Mouse (Mus musculus) regulatory T cell (primary cell): Measurements from ENCODE around the gene Morc1.

Experiments used
- in situ Hi-C: fragments of 300-600 bp; cut with MboI, MseI; formaldehyde crosslinking; loops from one replicate; pipeline ENCODE4 v1.15.1; 2025; ENCODE audit warnings: high pct_unique_total_duplicates

The Morc1 gene

DNA sequence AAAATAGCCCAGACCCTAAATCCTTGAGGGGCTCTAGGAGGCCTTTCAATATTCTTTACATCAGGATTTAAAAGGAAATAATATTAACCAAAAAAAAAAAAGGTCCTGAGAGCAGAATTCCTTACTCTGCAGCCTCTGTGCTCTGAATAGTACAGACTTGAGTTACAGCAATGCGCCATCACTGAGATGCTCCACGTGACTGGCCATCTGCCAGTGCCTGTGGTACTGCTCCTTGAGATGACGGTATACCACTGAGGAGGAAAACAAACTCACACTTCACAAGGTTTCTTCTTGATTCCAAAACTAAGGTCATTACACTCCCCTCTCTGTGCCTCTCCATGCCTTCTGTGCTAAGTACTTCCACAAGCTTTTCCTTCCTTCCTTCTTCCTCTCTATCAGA, 195.1 kb downstream of the Morc1 start:
- in situ Hi-C loops: no loop called here

DNA sequence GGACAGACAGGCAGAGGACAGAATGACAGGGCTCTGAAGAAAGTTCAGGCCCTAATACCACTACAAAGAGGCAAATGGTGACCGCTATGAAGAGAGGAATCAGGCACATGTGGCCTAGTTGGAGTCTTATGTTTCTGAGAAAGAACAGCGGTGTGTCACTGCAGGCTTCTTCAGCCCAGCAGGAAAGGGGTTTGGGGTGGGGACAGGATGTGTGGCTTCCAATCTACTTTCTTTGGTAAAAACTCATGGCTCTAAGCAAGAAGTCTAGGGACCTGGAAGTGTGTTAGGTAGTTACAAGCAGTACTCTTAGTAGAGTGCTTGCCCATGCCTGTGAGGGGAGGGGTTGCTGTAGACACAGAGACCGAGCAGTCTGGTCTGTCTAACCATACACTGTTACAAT, 196.3 kb downstream of the Morc1 start:
- in situ Hi-C loops: no loop called here

DNA sequence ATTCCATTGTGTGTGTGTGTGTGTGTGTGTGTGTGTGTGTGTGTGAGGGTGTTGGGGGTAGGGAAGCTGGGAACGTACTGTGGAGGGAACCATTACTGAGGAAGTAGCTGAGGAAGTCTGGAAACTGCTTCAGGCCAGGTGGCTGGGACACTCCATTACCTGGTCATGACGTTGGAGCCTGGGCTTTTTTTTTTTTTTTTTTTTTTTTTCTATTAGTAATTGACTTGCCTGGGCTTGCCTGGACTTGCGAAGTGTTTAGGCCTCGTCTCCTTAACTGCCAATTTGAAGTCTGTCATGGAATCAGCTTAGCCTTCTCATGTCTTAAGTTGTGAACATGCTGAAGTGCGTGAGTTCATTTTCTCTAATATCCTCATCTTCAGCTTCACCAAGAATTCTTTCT, 198.7 kb downstream of the Morc1 start:
- in situ Hi-C loops: no loop called here

DNA sequence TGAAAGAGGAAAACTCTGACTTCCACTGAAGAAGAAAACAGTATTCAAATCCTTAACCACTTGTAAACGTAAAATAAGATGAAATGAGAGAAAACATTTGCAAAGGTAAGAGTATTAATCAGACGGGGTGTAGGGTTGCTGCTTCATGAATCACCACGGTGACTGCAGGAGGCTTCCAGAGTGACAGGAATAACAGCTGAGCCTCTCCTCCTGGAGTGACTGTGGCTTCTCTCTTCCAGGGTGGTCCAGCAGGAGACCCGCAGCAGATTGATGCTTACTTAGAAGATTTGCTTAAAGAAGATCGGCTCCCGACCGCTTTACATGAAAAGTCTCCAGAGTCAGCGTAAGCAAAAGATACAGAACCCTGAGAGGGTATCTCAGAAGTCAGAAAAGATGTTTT, 199.4 kb downstream of the Morc1 start:
- in situ Hi-C loops: no loop called here

DNA sequence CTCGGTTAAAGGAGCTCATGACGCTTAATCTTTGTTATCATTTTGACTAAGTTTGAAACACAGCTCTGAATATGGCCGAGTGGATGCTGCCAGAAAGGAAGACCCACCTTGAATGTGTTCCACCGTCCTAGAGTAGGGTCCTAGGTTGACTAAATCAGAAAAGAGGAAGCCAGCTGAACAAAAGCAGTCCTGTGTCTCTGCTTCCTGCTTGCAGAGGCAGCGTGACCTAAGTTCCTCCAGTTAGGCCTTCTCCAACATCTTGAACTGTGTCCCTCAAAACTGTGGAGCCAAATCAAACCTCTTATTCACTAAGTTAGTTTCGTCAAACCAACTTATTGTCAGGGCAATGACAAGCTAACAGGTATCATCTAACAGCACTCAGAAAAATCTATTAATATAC, 201.3 kb downstream of the Morc1 start:
- in situ Hi-C loops: no loop called here

DNA sequence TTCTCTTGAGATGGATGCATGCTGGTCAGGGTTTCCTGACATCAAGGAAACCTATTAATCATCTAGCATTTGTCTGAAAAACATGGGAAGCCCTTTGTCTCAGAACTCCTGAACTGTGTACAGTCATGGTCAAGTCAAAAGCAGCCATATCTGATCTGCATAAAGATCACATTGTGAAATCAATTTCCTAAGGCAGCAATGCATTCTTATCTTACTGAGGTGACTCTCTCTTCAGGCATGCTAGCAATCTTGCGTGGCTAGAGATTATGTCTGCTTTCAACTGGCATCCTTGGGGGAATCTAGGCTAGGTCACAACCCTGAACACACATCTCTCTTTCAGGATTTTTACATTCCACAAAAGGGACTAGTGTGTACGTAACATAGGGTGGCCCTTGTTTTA, 215.2 kb downstream of the Morc1 start:
- in situ Hi-C loops: no loop called here

DNA sequence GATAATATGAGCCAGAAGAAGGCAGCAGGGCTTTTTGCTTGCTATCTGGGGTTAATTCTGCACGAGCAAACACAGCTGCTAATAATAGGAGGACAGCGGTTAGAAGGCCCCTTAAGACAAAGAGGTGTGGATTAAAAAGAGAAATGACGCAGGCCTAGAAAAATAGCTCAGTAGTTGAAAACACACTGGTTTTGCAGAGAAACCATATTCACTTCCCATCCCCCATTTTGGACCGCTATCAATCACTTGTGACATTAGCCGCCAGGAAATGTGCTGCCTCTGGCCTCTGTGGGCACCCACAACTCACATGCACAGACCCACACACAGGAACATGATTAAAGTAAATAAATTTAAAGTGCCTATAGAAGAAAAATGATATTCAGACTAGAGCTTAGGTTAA, 240.7 kb downstream of the Morc1 start:
- in situ Hi-C loops: loop anchor here (10.0 kb wide), 1 partner anchor 123 kb away; no protein-coding TSS in a partner anchor

DNA sequence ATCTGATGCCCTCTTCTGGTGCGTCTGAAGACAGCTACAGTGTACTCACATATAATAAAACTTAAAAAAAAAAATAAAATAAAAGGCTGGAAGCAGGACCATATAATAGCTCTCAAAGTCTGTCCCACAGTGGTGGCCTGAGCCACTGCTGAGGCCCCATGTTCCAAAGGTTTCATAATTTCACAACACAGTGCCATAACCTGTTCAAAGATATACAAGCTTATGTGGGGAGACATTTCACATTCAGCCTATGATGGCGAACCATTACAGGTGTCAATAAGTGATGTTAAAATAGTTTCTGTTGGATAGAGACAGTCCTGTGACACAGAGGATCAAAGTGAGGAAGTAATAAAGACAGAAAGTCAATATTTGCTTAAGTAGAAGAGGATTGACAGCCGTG, 241.6 kb downstream of the Morc1 start:
- in situ Hi-C loops: loop anchor here (10.0 kb wide), 1 partner anchor 122 kb away; no protein-coding TSS in a partner anchor

DNA sequence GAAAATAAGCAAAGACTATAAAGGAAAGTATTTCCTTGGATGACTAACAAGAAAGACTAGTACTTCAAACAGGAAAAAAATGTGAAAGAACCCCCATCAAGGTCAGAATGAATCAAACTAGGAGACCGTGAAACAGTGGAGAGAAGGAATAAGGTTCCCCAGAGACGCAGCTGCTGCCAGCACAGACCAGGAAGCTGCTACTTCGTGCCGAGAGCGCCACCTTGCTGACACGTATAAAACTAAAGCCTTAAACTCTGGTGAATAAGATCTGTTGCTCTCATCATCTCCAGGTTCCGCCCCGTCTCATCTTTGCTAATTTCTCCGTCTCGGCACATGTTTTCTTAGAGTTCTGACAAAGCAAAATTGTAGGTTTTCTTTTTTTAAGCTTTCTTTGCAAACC, 244.6 kb downstream of the Morc1 start:
- in situ Hi-C loops: loop anchor here (10.0 kb wide), 1 partner anchor 119 kb away; no protein-coding TSS in a partner anchor

DNA sequence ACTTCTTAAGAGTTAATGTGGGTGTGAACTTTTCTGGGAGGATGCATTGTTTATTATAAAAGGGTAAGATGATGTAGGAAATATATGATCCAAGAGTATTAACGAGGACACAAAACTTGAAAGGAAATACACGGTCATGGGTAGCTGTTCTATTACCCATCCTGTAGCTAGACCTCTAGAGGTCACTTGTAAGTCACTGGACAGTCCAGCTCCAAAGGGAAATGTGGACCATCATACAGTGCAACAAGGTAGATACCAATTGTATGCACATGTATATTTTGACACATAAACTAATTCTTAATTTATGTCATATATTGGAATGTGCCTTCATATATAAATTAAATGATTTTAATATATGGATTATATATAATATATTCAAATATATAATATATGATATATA, 245.2 kb downstream of the Morc1 start:
- in situ Hi-C loops: loop anchor here (10.0 kb wide), 1 partner anchor 119 kb away; no protein-coding TSS in a partner anchor

DNA sequence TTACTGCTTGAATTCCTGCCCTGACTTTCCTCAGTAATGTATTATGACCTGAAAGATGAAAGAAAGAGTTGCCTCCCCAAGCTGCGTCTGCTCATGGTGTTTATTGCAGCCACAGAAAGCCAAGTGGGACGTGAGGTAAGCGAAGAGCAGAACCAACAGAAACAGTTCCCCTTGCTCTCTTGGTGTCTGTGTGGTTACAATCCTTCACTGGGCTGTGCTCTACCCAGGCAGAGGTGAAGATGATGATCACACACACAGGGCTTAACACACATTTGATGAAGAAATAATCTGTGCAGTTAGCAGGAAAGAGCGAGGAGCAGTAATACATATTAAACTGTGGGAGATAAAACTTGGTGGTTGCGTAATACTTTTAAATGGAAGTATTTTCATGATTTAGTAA, 246.3 kb downstream of the Morc1 start:
- in situ Hi-C loops: loop anchor here (10.0 kb wide), 1 partner anchor 117 kb away; no protein-coding TSS in a partner anchor

DNA sequence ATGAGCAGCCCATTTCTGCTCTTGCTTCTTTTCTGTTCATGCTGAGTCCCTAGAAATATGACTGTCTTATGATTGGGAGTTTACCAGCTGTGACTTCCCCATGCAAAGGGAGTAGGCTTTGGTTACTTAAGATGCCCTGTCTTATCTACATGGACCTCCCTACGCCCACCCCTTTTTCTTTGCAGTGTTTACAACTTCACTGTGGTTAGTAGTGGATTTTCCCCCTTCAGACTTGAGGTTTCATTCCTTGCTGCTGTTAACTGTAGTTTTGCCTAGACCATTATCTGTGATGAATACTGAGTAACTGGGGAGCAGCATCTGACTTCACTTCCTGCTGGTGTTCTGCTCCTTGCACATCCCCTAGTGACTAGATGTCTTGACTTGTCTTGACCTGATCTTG, 247.0 kb downstream of the Morc1 start:
- in situ Hi-C loops: loop anchor here (10.0 kb wide), 1 partner anchor 117 kb away; no protein-coding TSS in a partner anchor
